Mouse (Mus musculus) intestine, postnatal 0 days (tissue): ENCODE results near the gene AL732309.1. TPM values are rescaled to one million over a fixed set of nuclear protein-coding genes. Genes with fewer than 3 reads are reported as not detected.
A peak's percentile ranks its signal among the peaks of the same experiment; 100 is the strongest.

Experiments used
- ATAC-seq: fragments of 200-750 bp; cut with Nextera tagmentation; 2 replicates; pipeline ENCODE4 v1.8.0; 2017; ENCODE audit warnings: mild to moderate bottlenecking, moderate TSS enrichment, moderate library complexity
- H3K27ac ChIP-seq: fragments of 300-500 bp; sonication (generic); 2 replicates; pipeline ENCODE4 v1.5.1; 2014; ENCODE audit warnings: mild to moderate bottlenecking, low read depth, low read length, moderate library complexity
- H3K27me3 ChIP-seq: fragments of 300-500 bp; sonication (generic); replicated peaks from 2 replicates; pipeline ENCODE4 v1.6.1; 2014; ENCODE audit warnings: low read length, mixed read lengths; ENCODE audit not compliant: control insufficient read depth, insufficient read depth
- H3K36me3 ChIP-seq: fragments of 300-500 bp; sonication (generic); 2 replicates; pipeline ENCODE4 v1.6.1; 2014; ENCODE audit warnings: mild to moderate bottlenecking, moderate library complexity; ENCODE audit not compliant: control insufficient read depth, insufficient read depth
- H3K4me1 ChIP-seq: fragments of 300-500 bp; sonication (generic); replicated peaks from 2 replicates; pipeline ENCODE4 v1.6.1; 2014; ENCODE audit warnings: antibody characterized with exemption, low read length, mixed read lengths; ENCODE audit not compliant: control insufficient read depth, insufficient read depth
- H3K4me2 ChIP-seq: fragments of 300-500 bp; sonication (generic); replicated peaks from 2 replicates; pipeline ENCODE4 v1.6.1; 2014; ENCODE audit warnings: low read depth, mild to moderate bottlenecking, moderate library complexity
- H3K4me3 ChIP-seq: fragments of 300-500 bp; sonication (generic); 2 replicates; pipeline ENCODE4 v1.5.1; 2014; ENCODE audit warnings: low read depth, low read length
- H3K9ac ChIP-seq: fragments of 300-500 bp; sonication (generic); 2 replicates; pipeline ENCODE4 v1.6.1; 2014; ENCODE audit warnings: mild to moderate bottlenecking, low read depth, low read length
- H3K9me3 ChIP-seq: fragments of 300-500 bp; sonication (generic); 2 replicates; pipeline ENCODE4 v1.6.1; 2016; ENCODE audit warnings: mixed run types; ENCODE audit not compliant: control insufficient read depth
- CTCF ChIP-seq: sonication (generic); IDR thresholded peaks from 2 replicates; pipeline ENCODE4 v1.5.1; 2016; ENCODE audit warnings: low read depth, mild to moderate bottlenecking, control low read depth, antibody characterized with exemption, moderate library complexity
- WGBS: fragments of 180-500 bp; shearing (Covaris S2); extraction: QIAGEN DNeasy Blood & Tissue Kit; methylation state at CpG from one replicate; pipeline ENCODE4 v1.1.7; 2014; 5-methylcytosine and 5-hydroxymethylcytosine counted together
- polyA plus RNA-seq: library from polyadenylated mRNA; unstranded; fragments of >200 nt; fragmentation: Nextera tagmentation; extraction: Ambion mirVana; gene quantifications from 2 replicates; pipeline ENCODE4 v1.2.1, GENCODE M21; 2015

The AL732309.1 gene
- polyA plus RNA-seq, 1 experiment from 2014 or later: 10.4 TPM

- H3K9me3 ChIP-seq: no peaks in the 10 kb centered on the region
- H3K36me3 ChIP-seq: peaks cover 33% of the 10 kb centered on the region
- peak overlapping the region; percentile 66 for H3K4me2 ChIP-seq
- H3K4me3 ChIP-seq: peak overlapping the region; percentile 37
- no peaks in the 10 kb centered on the region for H3K27me3 ChIP-seq
- peak; percentile 34 for ATAC-seq
- peak overlapping the region; percentile 54 for H3K9ac ChIP-seq
- TF ChIP-seq CTCF: no peak; the same call in 1 of the 2 replicates
- 18% methylated on average over 55 of the region's 55 CpGs for WGBS
- peaks cover 19% of the 10 kb centered on the region; the same call in 1 of the 2 replicates for H3K4me1 ChIP-seq
- H3K27ac ChIP-seq: peak overlapping the region; percentile 91
Observed at GRCm38 (mm10) chr2:25195211-25196156, 51.2 kb downstream of the AL732309.1 start.

Other genes starting within 250 kb of the AL732309.1 start
- 17.0 and 17.6 TPM in 2 replicates for gene Nsmf, start 192.5 kb downstream of the AL732309.1 start, polyA plus RNA-seq
- 24.6 and 25.9 TPM in 2 replicates for gene Entpd8, start 166.6 kb downstream of the AL732309.1 start, polyA plus RNA-seq
- 3.3 and 5.8 TPM in 2 replicates for gene Noxa1, start 151.7 kb downstream of the AL732309.1 start, polyA plus RNA-seq
- 15.9 and 16.5 TPM in 2 replicates for gene Nrarp, start 66.1 kb downstream of the AL732309.1 start, polyA plus RNA-seq
- gene Tor4a, start 50.0 kb downstream of the AL732309.1 start, polyA plus RNA-seq: 12.0 and 12.6 TPM in 2 replicates
- 41.4 and 45.6 TPM in 2 replicates for gene Nelfb, start 35.4 kb downstream of the AL732309.1 start, polyA plus RNA-seq
- gene Stpg3, start 32.2 kb downstream of the AL732309.1 start, polyA plus RNA-seq: not detected in 2 replicates
- gene Fam166a, start 28.1 kb downstream of the AL732309.1 start, polyA plus RNA-seq: 0.78 and 1.4 TPM in 2 replicates
- 453 and 466 TPM in 2 replicates for gene Tubb4b, start 22.2 kb downstream of the AL732309.1 start, polyA plus RNA-seq
- gene Slc34a3, start 12.5 kb downstream of the AL732309.1 start, polyA plus RNA-seq: 34.0 and 37.6 TPM in 2 replicates
- gene Rnf224, start 10.1 kb downstream of the AL732309.1 start, polyA plus RNA-seq: 0.09 and 0.25 TPM in 2 replicates
- gene Rnf208, start 4.6 kb downstream of the AL732309.1 start, polyA plus RNA-seq: 51.9 and 59.4 TPM in 2 replicates
- 16.5 and 20.7 TPM in 2 replicates for gene Cysrt1, start 4.4 kb downstream of the AL732309.1 start, polyA plus RNA-seq
- gene Tmem203, start 8.6 kb upstream of the AL732309.1 start, polyA plus RNA-seq: 40.3 and 44.9 TPM in 2 replicates
- 62.0 and 68.3 TPM in 2 replicates for gene Tprn, start 15.8 kb upstream of the AL732309.1 start, polyA plus RNA-seq
- 105 and 108 TPM in 2 replicates for gene Ssna1, start 25.6 kb upstream of the AL732309.1 start, polyA plus RNA-seq
- 41.6 and 43.4 TPM in 2 replicates for gene Anapc2, start 25.6 kb upstream of the AL732309.1 start, polyA plus RNA-seq
- not detected in 2 replicates for gene Tmem210, start 41.3 kb upstream of the AL732309.1 start, polyA plus RNA-seq
- gene Lrrc26, start 43.1 kb upstream of the AL732309.1 start, polyA plus RNA-seq: 5.5 and 6.6 TPM in 2 replicates
- 0.78 and 0.90 TPM in 2 replicates for gene Grin1, start 72.3 kb upstream of the AL732309.1 start, polyA plus RNA-seq
- gene Man1b1, start 85.5 kb upstream of the AL732309.1 start, polyA plus RNA-seq: 44.7 and 50.2 TPM in 2 replicates
- 120 and 129 TPM in 2 replicates for gene Dpp7, start 109.5 kb upstream of the AL732309.1 start, polyA plus RNA-seq
- gene Uap1l1, start 118.8 kb upstream of the AL732309.1 start, polyA plus RNA-seq: 668 and 708 TPM in 2 replicates
- gene Sapcd2, start 125.5 kb upstream of the AL732309.1 start, polyA plus RNA-seq: 112 and 129 TPM in 2 replicates
- gene Entpd2, start 149.0 kb upstream of the AL732309.1 start, polyA plus RNA-seq: 33.9 and 38.1 TPM in 2 replicates
- gene Npdc1, start 152.5 kb upstream of the AL732309.1 start, polyA plus RNA-seq: 49.2 and 52.3 TPM in 2 replicates
- gene Fut7, start 176.4 kb upstream of the AL732309.1 start, polyA plus RNA-seq: 0.26 and 0.27 TPM in 2 replicates
- gene Abca2, start 181.8 kb upstream of the AL732309.1 start, polyA plus RNA-seq: 1.1 and 1.3 TPM in 2 replicates
- 2.0 and 2.8 TPM in 2 replicates for gene Clic3, start 210.0 kb upstream of the AL732309.1 start, polyA plus RNA-seq
- 41.2 and 46.2 TPM in 2 replicates for gene Paxx, start 214.2 kb upstream of the AL732309.1 start, polyA plus RNA-seq
- gene Ptgds, start 223.2 kb upstream of the AL732309.1 start, polyA plus RNA-seq: 1.2 and 2.2 TPM in 2 replicates
- 0.40 and 0.51 TPM in 2 replicates for gene Lcn12, start 247.0 kb upstream of the AL732309.1 start, polyA plus RNA-seq